Mouse (Mus musculus): ENCODE measurements around the gene Sycn.
"Not testable (repeated sequence)": the region's sequence is repeated elsewhere in the genome, so short reads cannot be mapped to it uniquely, and the experiment has no call there.

Sycn gene

GRCm38 (mm10) chr7:28540526-28540925 lies at the start of gene Sycn:
TSS of gene Sycn (plus strand) at chr7:28540885.
- DNase-seq (ENCODE audit: low spot score): no peak

GRCm38 (mm10) chr7:28490903-28491302 lies 49.8 kb upstream of the Sycn start:
- DNase-seq (ENCODE audit: low spot score): no peak

DNA sequence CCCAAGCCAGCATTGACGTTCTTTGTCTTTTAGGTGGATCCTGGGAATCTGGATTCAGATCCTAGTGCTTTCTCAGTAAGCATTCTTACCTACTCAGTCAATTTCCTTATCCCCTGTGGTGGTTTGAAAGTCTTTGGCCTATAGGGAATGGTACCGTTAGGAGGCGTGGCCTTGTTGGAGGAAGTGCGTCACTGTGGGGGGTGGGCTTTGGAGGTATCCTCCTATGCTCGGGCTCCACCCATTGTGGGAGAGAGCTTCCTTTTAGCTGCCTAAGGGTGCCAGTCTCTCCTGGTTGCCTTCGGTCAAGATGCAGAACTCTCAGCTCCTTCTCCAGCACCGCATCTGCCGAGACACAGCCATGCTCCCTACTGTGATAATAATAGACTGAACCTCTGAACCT lies 48.4 kb upstream of the Sycn start:
- no peak for DNase-seq (ENCODE audit: low spot score)

DNA sequence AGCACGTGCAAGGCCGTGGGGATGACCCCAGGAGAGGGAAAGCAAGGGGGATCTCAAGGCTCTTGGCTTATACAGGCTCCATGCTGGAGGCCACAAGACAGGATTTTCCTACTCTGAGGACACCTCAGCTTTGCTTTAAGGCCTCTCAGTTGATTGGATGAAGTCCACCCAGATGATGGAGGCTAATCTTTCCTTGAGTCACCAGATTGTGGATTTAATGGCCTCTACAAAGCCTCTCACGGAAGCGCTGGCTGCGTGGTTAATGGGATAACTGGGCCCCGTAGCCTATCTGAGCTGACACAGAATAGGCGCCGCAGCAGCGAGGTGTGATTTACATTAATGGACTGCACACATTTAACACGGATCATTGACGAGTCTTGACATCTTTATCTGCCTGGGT lies 45.3 kb upstream of the Sycn start:
- DNase-seq (ENCODE audit: low spot score): no peak

DNA sequence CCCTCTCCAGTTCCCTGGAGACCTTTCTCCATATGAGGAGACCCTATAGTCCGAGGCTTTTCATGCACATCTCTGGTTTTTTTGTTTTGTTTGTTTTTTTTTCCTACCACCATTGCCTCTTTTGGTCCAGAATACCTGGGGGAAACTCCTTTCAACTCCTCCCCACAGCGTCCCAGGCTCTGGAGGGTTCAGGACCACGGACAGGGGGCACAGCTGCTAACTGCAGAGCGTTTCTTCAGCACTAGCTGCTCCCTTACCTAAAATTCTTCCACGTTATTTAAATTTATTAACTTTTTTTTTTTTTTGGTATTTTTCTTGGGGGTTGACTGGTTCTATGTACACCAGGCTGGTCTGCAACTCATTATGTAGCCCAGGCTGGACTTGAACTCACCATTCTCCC lies 35.1 kb upstream of the Sycn start:
- DNase-seq (ENCODE audit: low spot score): no peak

- DNase-seq (ENCODE audit: low spot score): not testable (repeated sequence)
These were observed 31.6 kb upstream of the Sycn start for GRCm38 (mm10) chr7:28509121-28509520.

DNA sequence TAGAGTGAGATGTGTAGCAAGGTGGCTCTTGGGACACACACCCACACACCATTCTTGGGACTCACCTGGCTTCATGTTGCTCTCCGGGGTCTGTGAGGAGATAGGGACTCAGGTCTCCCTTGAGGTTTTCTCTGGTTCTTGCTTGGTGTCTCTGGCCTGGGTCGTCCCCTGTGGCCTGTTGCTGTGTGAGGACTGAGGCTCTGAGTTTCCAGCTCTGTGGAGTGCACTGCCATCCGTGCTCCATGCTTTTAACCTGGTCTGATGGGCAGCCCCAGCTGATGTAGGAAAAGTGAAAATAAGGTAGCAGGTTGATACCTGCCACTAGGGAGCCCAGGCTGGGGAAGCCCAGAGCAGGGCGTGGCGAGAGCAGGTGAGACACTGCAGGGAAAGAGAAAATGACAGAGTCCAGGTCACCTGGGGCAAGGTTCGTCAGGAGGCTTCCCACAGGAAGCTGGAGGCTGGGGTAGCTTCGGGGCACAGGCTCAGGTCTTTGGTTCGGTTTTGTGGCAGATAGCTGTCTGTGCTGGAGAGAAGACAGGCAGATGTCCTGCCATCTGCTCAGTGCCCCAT lies 30.2 kb upstream of the Sycn start, which contains the start of gene Ifnl2:
Ifnl2 (minus strand) TSS at position 51 of the 570 bp plus-strand sequence.
- DNase-seq (ENCODE audit: low spot score): not testable (repeated sequence)

GRCm38 (mm10) chr7:28511441-28511840 lies 29.2 kb upstream of the Sycn start:
- no peak for DNase-seq (ENCODE audit: low spot score)

GRCm38 (mm10) chr7:28522536-28522935 lies 18.1 kb upstream of the Sycn start, which contains the start of gene Ifnl3:
TSS of gene Ifnl3 (plus strand) at chr7:28522836.
- not testable (repeated sequence) for DNase-seq (ENCODE audit: low spot score)

DNA sequence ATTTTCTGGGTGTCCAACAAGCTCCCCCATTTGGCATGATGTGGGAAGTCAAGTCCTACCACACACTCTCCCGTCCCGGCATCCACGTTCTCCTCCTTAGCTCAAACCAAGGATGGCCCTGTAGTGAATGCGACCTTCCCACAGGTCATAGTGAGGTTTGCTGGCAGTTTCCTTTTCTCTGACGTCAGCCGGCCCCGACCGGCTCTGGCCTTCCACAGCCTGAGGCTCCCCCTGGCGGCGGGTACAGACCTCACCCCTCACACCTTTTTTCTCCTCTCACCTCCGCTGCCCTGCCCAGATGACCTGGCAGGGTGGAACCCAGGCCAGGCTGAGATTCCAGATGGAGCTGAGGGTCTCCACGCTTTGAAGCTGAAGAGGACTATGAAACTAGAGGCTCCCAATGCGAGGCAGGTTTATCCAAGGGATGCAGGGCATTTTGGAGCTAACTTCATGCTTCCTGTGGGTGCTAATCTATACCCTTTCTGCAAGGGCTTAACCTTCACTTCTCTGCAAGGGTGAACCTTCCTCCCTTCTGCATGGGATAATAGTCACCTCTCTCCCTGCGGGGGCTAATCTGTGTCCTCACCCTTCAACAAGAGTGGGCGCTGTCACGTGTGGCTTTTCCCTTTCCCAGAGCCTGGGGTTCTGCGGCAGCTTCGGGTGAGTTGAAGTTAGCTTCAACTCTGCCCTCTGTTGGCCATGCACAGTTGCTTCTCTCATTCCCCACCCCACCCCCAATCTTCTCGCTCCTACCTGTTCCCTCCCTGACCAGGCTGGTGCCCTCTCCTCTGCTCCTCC lies 12.6 kb upstream of the Sycn start:
- DNase-seq (ENCODE audit: low spot score): peak; percentile 68

DNA sequence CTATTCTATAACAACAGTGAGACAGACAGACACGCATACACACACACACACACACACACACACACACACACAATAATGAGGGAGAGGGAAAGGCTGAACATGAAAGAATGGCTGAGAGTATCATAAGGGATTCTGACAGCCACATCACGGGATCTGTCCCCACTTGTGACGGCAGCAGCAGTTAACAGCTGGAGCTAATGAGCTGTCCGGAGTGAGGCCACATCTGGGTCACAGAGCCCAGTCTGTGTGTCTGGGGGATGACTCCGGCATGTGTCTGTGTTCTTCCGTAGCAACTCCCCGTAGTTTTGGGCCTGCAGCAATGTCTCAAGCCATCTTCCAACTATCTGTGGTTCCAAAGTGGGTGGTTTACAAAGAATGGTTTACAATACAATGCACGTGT lies 8.7 kb upstream of the Sycn start:
- no peak for DNase-seq (ENCODE audit: low spot score)

DNA sequence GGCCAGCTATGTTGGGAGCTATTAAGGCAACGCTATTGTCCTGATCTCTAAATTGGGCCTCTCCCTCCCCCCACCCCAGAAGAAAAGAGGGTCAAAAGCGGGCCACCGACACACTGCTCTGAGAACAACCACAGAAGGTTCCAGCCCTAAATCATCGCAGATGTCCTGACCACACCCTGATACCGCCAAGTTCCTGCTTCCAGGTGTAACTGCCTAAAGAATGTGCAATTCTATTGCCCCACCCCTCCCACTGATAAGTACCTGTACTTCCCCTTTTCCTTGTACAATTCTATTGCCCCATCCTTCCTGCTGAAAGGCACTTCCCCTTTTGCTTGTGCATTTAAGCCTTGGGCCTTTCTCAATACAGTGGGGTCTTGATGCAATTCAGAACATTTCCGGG lies 1.8 kb upstream of the Sycn start:
- not testable (repeated sequence) for DNase-seq (ENCODE audit: low spot score)

DNA sequence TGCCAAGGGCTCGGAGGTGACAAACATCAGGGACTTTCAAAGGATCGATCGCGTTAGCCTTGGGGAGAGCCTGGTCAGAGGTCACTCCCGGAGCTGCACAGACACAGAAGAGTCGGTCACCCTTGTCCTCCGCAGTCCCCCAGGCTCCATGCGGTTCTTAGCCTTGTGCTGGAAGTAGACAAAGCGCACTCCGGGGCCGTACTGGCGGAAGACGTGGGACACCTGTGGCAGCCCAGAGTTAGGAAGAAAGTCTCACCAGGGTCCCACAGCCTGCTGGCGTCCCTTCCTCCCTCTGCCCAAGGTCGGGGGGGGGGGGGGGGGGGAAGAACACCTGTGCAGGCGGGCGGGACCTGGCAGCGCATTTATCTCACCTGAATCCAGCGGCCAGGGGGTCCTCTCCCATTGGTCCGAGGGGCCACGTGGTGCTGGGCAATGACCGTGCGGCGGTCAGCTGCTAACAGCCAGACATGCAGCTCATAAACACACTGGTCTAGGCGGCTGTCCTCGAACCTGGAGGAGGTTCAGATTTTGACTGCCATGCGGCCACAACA lies 3.4 kb downstream of the Sycn start:
- no peak for DNase-seq (ENCODE audit: low spot score)

DNA sequence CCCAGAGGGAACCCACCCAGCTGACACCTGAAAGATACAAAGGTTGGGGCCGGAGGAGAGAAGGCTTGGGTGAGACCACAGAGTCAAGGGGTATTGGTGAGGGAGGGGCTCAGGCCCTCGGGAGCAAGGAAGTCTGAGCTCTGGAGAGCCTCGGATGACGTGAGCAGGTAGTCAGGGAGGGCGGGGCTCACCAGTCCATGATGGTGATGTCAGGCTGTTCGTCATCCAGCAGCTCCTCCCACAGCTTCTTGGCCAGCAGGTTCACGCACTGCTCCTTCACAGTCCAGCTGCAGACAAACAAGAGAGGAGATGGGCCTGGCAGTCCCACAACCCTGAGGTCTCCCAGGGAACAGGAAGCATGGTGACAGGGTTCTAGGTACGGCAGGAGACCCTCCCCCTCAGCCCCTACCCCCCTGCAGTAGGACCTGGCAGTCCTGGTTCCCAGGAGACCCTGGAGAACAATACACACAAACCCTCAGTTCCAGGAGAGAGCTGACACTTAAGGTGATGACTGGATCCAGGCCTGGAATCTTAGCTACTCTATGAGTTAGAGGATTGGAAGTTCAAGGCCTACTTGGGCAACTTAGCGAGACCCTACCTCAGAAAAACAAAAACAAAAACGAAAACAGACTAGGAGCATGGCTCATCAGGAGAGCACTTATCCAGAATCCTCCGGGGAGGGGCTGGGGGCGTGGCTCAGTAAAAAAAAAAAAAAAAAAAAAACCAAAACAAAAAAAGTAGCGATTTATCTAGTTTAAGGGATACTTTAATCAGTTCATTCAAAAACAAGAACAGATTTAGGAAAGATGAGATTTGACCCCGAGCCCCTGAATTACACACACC lies 4.6 kb downstream of the Sycn start:
- no peak for DNase-seq (ENCODE audit: low spot score)

DNA sequence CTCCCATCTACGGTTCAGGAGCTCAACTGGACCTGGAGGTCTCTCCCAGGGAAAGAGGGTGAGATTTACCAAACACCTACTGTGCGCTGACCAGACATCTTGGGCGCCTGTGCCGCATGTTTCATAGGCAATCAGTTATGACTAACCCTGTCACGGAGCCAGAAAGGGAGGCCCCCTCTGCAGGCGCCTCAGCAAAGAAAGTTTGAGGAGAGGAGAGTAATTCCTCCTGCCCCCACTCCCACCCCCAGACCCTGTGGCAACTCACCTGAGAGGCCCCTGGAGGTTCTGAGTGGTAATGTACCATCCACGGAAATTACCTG lies 5.2 kb downstream of the Sycn start:
- no peak for DNase-seq (ENCODE audit: low spot score)

DNA sequence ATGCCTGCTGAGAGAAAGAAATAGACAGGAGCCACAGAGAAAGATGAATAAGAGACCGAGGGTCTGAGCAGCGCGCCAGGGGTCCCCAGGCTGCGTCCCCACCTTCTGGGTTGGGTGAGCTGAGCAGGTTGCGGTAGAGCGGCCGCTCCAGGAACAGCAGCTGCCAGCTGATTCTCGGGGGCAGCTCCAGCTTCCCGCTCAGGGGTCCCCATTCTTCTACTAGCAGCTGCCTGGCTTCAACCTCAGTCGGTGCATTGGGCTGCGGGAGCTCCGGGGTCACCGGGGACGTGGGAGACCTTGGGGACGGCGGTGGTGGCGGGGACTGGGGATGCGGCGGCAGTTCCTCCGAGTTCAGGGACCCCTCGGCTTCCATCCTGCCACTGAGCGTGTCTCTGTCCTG lies 6.0 kb downstream of the Sycn start:
- DNase-seq (ENCODE audit: low spot score): no peak

- DNase-seq (ENCODE audit: low spot score): no peak
These were observed 6.5 kb downstream of the Sycn start, which contains the start of gene Nccrp1 for GRCm38 (mm10) chr7:28547154-28547553. TSS of gene Nccrp1 (minus strand) at chr7:28547254.

DNA sequence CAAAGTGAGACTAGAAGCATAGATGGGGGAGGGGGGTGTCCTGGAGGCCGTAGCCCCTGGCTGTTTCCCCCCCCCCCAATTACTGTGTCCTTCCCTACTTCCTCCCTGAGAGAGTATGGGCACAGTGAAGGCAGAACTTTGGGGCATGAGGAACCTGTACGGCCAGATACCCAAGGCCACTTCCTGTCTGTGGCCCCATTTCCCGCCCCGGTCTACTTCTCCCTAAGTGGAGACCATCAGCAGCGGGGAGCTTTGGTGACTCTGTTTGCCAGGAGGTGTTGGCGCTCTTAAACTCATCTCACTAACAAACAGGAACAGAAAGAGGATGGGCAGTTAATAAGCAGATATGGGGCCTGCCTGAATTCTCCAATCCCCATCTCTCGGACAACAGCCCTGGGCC lies 6.9 kb downstream of the Sycn start:
- DNase-seq (ENCODE audit: low spot score): no peak

- DNase-seq (ENCODE audit: low spot score): no peak
These were observed 12.4 kb downstream of the Sycn start for GRCm38 (mm10) chr7:28553076-28553475.

DNA sequence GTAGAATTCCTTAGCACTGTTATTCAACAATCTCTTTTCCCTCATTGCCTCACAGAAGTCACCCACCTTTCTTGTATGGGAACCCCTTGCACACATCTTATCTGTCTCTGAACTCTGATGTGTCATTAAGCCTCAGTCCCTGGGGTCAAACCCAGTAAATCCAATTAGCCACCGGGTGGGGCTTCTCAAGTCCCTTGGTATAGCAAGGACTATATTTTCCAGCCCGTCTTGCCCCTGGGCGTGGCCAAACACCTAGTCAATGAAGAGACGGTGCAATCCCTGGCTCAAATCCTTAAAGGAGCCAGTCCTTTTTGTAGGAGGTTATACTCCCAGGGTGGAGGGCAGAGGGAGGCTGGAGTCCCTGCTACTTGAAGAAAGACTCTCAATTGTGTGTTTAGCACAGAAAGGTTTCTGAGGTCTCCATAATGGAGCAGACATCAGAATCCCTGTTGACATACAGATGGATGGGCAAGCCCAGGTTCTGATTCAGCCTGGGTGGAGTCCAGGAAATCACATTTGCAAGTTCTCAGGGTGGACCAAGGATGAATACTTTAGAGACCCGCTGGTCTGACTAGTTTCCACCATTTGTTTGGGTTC lies 15.4 kb downstream of the Sycn start:
- no peak for DNase-seq (ENCODE audit: low spot score)

DNA sequence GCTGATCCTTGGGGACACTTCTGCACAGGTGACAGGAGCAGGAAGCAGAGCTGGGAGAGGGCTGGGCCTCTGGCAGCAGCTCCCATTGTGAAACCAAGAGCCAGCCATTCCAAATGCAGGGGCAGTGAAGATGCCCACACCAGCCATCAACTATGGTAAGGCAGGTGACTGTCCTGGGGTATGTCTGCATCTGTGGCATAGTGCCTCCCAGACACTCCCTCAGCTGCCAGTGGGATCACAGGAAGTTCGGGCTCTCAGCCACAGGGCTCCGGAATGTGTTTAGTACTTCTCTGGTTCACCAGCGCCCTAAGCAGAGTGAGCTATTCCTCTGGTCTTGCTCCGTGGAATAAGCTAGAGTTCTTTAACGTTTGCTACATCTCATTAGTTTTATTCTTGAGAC lies 16.4 kb downstream of the Sycn start:
- DNase-seq (ENCODE audit: low spot score): no peak

DNA sequence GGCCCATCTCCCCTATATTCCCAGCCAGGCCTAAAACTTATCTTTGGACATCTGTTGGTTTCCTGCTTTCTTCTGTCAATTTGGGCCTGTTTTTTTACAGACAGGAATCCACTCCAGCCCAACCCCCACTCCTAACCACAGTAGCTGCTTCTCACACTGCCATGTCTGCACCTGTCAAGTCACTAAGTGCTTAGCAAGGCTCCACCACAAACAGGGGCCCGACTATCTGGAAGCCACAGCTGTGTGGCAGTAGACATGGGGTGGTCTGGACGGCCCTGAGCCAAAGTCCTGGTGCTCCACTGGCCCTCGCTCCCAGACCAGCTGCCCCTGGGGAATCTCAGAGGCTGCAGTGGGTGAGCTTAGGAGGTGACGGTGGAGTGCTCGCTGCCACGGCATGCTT lies 17.0 kb downstream of the Sycn start:
- DNase-seq (ENCODE audit: low spot score): no peak

All from layer of hippocampus, adult 11-12 months (tissue).